Mouse (Mus musculus): ENCODE measurements around the gene Slc39a1.

Slc39a1 gene

GRCm38 (mm10) chr3:90247960-90248745, at the start of gene Slc39a1:
Gene Slc39a1 (plus strand): TSS chr3:90248172.
- DNase-seq (ENCODE audit: low read depth, low spot score), result peak; percentile 78

DNA sequence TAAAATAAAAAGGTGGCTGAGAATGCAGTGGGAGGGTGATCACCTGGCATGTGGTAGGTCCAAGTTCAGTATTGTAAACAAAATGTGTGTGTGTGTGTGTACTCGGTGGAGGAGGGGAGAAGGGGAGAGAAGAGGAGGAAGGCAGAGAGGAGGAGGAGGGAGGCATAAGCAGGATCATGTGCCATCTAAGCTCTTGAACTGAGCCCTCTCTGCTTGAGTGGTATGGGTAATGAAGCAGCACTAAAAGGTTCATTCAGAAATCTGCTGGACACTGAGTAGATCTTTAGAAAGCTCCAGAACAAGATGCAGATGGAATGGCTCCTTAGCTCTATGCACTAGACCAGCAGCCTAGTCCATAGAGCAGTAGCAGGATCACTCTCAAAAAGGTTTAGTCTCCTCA, 45.1 kb upstream of the Slc39a1 start:
- no peak for DNase-seq (ENCODE audit: low read depth, low spot score)

- DNase-seq (ENCODE audit: low read depth, low spot score), result no peak
Observed at GRCm38 (mm10) chr3:90203619-90204018, 44.4 kb upstream of the Slc39a1 start.

- no peak for DNase-seq (ENCODE audit: low read depth, low spot score)
Observed at GRCm38 (mm10) chr3:90204582-90204981, 43.4 kb upstream of the Slc39a1 start.

DNA sequence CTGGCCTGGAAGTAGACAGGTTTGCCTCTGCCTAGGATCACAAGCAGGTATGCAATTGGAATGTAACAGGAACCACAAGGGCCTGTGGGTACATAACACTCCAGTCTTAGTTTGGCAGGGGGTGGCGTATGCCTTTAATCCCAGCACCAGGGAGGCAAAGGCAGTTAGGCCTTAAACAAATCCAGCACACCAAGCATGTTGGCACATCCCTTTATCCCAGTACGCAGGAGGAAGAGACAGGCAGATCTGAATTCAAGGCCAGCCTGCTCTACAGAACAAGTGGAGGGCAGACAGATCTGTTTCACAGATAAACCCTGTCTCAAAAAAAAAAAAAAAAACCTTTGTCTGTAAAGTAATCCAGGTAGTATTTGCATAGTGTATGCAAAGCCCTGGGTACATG, 39.3 kb upstream of the Slc39a1 start:
- DNase-seq (ENCODE audit: low read depth, low spot score), result no peak

DNA sequence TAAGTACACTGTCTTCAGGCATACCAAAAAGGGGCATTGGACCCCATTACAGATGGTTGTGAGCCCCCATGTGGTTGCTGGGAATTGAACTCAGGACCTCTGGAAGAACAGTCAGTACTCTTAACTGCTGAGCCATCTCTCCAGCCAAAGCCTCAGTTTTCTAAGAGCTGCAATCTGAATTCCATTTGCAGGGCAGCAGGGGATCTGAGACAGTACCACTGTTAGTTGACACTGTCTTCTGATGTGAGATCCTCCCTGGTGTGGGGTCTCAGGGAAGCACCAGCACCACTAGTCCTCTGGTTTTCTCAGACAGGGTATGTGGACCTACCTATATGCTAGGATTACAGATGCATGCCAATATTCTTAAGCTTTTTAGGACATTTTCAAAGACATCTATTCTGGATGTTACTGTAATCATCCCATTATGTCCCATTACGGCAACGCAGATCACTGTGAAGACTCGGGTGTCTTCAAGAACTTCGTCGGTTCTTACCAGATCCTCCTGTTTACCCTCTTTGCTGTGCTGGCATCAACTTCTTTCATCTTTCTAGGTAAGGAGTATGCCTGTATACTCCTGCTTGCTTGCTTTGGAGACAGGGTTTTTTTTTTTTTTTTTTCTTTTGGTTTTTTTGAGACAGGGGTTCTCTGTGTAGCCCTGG, 37.9 kb upstream of the Slc39a1 start:
- no peak for DNase-seq (ENCODE audit: low read depth, low spot score)

GRCm38 (mm10) chr3:90211475-90212398, 36.2 kb upstream of the Slc39a1 start:
- DNase-seq (ENCODE audit: low read depth, low spot score), result no peak

DNA sequence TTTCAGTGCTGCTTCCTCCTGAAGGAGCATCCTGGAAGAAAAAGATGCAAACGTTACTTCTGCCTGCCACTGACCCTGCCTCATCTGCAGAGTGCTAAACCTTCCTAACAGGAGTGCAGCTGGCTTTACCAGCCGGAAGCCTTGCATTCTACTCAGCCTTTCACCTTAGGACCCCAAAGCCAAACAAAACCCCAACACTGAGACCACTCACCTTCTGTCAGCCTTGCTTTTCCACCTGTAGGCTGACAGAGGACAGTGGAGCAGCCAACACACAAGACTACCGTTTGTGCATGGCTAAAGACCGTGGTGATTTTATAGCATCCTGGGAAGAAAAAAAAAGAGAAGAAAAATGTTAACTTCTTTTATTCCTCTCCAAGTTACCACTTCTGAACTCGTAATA, 35.2 kb upstream of the Slc39a1 start:
- no peak for DNase-seq (ENCODE audit: low read depth, low spot score)

DNA sequence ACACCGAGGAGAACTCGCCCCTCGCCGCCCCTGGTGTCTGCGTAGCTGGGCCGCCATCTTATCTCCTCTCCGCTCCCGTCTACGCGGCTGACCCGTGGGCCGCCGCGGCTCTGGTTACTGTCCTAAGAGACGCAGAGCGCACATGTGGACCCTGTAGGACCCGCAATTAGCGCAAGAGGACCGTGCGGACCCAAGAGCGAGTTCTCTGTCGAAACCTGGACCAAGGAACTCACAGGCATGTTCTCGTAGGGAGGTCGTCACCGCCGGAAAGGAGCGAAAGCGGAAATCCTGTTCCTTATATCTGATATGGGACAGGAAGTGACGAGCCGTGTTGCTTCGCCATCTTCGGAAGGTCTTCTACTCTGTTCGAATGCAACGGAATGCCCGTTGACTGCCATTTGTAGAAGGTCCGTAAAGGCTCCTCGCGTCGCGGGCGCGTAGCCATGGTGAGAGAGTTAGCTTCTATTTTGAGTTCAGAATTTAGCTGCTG, 34.5 kb upstream of the Slc39a1 start, which contains the start of the genes Rps27 and Rab13:
Gene Rps27 (minus strand): TSS at position 275 of the 490 bp plus-strand sequence.
Gene Rab13 (plus strand): TSS at position 319 of the 490 bp plus-strand sequence.
- peak; percentile 70 for DNase-seq (ENCODE audit: low read depth, low spot score)

- no peak for DNase-seq (ENCODE audit: low read depth, low spot score)
Observed at GRCm38 (mm10) chr3:90213956-90214684, 33.9 kb upstream of the Slc39a1 start.

GRCm38 (mm10) chr3:90215825-90216380, 32.1 kb upstream of the Slc39a1 start:
- DNase-seq (ENCODE audit: low read depth, low spot score), result no peak

DNA sequence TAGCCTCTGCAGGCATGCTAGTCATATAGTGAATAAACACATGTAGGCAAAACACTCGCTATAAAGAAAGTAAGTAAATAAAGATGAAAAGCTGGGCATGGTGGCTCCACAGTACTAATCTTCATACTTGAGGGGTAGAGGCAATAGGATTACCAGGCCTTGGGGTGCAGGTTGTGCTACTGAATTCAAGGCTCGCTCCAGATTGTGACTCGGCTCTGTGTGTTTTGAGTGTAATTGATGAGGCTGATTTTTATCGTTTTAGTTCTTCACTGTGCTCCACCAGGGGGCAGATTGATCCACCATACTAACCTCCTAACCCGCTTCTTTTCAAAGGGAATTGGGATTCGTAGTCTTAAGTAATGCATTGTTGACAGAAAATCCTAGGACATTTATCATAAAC, 27.9 kb upstream of the Slc39a1 start:
- DNase-seq (ENCODE audit: low read depth, low spot score), result no peak

- DNase-seq (ENCODE audit: low read depth, low spot score), result no peak
Observed at GRCm38 (mm10) chr3:90220531-90220951, 27.4 kb upstream of the Slc39a1 start.

DNA sequence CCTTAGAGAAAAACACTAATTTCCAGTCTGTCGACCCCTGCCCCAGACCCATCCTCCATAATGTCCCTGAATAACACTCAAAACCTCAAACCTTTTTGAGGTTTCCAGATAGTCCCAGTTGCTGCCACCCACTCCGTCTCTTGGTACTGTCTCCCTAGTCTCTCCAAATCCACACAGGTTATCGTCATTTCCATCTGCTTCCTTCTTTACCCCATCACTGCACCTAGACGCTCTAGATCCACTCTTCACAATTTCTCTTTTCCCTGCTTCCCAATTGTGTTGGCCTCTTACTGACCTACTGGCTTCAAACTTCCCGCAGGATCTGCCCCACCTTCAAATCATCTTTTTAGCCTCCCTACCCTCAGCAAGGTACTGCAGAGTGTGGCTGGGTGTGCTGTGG, 26.8 kb upstream of the Slc39a1 start:
- DNase-seq (ENCODE audit: low read depth, low spot score), result no peak

GRCm38 (mm10) chr3:90222455-90222854, 25.5 kb upstream of the Slc39a1 start:
- DNase-seq (ENCODE audit: low read depth, low spot score), result no peak

GRCm38 (mm10) chr3:90222941-90223340, 25.0 kb upstream of the Slc39a1 start:
- DNase-seq (ENCODE audit: low read depth, low spot score), result no peak

GRCm38 (mm10) chr3:90224331-90224730, 23.6 kb upstream of the Slc39a1 start:
- DNase-seq (ENCODE audit: low read depth, low spot score), result no peak

DNA sequence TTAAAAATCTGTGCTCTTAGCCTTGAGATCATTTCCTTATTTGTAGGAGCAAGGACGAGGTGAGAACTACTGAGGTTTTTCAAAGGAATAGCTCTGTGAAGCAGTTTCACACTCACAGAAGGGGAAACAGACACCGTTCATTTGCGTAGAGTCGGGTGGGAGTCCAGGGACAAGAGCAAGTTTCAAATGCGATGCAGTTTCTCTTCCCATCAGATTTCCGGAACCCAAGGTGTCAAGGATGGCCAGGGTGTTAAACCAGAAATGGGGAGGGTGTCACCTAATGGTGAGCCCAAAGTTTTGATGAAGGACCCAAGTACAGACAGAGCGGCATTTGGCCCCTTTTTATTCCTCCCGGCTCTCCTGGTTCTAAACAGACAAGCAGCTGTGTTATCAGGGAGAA, 16.9 kb upstream of the Slc39a1 start:
- no peak for DNase-seq (ENCODE audit: low read depth, low spot score)

DNA sequence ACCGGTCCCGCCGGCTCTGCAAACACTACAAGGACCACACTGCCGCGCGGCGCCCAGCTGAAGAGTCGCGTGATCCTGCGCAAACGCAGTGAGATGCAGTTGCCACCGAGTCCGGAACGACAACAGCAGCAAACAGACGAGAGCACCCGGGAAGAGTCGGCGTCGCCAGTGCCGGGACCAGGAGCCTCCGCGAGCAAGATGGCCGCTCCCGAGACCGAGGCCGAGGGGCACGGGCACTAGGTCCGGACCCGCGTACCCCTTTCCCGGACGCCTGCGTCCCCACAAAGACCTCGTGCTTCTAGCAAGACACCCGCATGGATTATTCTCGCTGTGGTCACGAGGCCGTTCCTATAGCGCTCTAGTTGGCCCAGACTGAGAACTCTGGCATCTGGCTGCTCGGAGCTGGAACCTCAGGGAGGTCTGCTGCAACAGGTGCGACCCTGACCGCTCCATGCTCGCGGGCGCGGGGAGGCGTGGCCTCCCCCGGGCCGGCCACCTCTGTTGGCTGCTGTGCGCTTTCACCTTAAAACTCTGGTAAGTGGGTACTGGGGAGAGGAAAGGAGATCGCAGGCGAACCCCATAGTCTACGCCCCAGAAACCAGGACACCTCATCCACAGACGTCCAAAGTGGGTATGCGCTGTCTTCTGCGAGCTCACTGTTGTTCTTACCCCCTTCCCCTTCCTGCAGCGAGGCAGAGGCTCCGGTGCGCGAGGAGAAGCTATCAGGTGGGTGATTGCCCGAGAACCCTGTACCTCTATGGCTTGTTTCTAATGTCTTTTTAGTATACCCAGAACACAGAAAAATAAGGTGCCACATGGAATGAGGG, 16.3 kb upstream of the Slc39a1 start, which contains the start of gene Jtb:
Gene Jtb (plus strand): TSS at position 91 of the 827 bp plus-strand sequence.
- peak; percentile 87 for DNase-seq (ENCODE audit: low read depth, low spot score)

- DNase-seq (ENCODE audit: low read depth, low spot score), result no peak
Observed at GRCm38 (mm10) chr3:90241251-90241650, 6.7 kb upstream of the Slc39a1 start.
